Mouse (Mus musculus) heart, embryonic 16.5 days (tissue): ENCODE data around the gene Hectd4. TPM values are rescaled to one million over a fixed set of nuclear protein-coding genes. Genes with fewer than 3 reads are reported as not detected.
A peak's percentile ranks its signal among the peaks of the same experiment; 100 is the strongest.
"Not testable (repeated sequence)": the region's sequence is repeated elsewhere in the genome, so short reads cannot be mapped to it uniquely, and the experiment has no call there.

Experiments
- ATAC-seq: fragments of 200-750 bp; cut with Nextera tagmentation; replicated peaks from 2 replicates; pipeline ENCODE4 v1.8.0; 2017; ENCODE audit warnings: moderate number of reproducible peaks; ENCODE audit not compliant: insufficient read depth, low FRiP score; ENCODE audit errors: extremely low read depth
- H3K27ac ChIP-seq: fragments of 300-500 bp; sonication (generic); 2 replicates; pipeline ENCODE4 v1.5.1; 2014; ENCODE audit warnings: mild to moderate bottlenecking, low read length, control low read depth, moderate library complexity
- H3K27me3 ChIP-seq: fragments of 300-500 bp; sonication (generic); 2 replicates; pipeline ENCODE4 v1.6.1; 2014; ENCODE audit warnings: low read length, mixed read lengths; ENCODE audit not compliant: control insufficient read depth, insufficient read depth
- H3K36me3 ChIP-seq: fragments of 300-500 bp; sonication (generic); 2 replicates; pipeline ENCODE4 v1.6.1; 2014; ENCODE audit not compliant: control insufficient read depth, insufficient read depth
- H3K4me1 ChIP-seq: fragments of 300-500 bp; sonication (generic); 2 replicates; pipeline ENCODE4 v1.6.1; 2014; ENCODE audit warnings: low read length, mixed read lengths; ENCODE audit not compliant: control insufficient read depth, insufficient read depth
- H3K4me2 ChIP-seq: fragments of 300-500 bp; sonication (generic); 2 replicates; pipeline ENCODE4 v1.6.1; 2014; ENCODE audit warnings: low read depth, mild to moderate bottlenecking, control low read depth, low read length
- H3K4me3 ChIP-seq: fragments of 300-500 bp; sonication (generic); 2 replicates; pipeline ENCODE4 v1.5.1; 2014; ENCODE audit warnings: mild to moderate bottlenecking, control low read depth, low read length
- H3K9ac ChIP-seq: fragments of 300-500 bp; sonication (generic); 2 replicates; pipeline ENCODE4 v1.6.1; 2014; ENCODE audit warnings: low read length, control low read depth
- H3K9me3 ChIP-seq: fragments of 300-500 bp; sonication (generic); replicated peaks from 2 replicates; pipeline ENCODE4 v1.6.1; 2016; ENCODE audit warnings: low read length; ENCODE audit not compliant: control insufficient read depth
- WGBS: fragments of 180-500 bp; shearing (Covaris S2); extraction: QIAGEN DNeasy Blood & Tissue Kit; methylation state at CpG from one replicate; pipeline ENCODE4 v1.1.7; 2014; 5-methylcytosine and 5-hydroxymethylcytosine counted together
- polyA plus RNA-seq: library from polyadenylated mRNA; unstranded; fragments of >200 nt; fragmentation: Nextera tagmentation; extraction: Ambion mirVana; gene quantifications from 2 replicates; pipeline ENCODE4 v1.2.1, GENCODE M21; 2015

Hectd4 gene
- polyA plus RNA-seq, 1 experiment from 2014 or later = 2.6 TPM

DNA sequence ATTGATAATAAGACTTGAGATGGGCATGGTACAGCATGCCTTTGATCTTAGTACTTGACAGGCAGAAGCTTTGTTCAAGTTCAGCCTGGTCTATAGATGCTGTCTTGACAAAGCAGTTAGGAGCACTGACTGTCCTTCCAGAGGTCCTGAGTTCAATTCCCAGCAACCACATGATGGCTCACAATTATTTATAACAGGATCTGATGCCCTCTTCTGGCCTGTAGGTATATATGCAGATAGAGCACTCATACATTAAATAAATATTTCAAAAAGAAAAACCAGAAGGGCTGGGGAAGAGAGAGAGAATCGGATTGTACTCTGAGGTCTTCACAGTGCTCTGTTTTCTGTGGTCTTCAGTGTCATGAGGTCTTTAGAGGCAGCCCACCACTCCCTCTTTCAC lies 17.6 kb upstream of the Hectd4 start:
- Histone ChIP-seq H3K27ac (no peak overlapping the region), H3K4me3 (no peak overlapping the region), H3K36me3 (peaks cover 11% of the 10 kb centered on the region), H3K9ac (no peak overlapping the region), H3K4me2 (no peak overlapping the region), H3K4me1 (peaks cover 16% of the 10 kb centered on the region), H3K9me3 (no peaks in the 10 kb centered on the region), H3K27me3 (no peaks in the 10 kb centered on the region)
- WGBS = 78% methylated on average over 1 of the region's 1 CpGs
- no peak for ATAC-seq

DNA sequence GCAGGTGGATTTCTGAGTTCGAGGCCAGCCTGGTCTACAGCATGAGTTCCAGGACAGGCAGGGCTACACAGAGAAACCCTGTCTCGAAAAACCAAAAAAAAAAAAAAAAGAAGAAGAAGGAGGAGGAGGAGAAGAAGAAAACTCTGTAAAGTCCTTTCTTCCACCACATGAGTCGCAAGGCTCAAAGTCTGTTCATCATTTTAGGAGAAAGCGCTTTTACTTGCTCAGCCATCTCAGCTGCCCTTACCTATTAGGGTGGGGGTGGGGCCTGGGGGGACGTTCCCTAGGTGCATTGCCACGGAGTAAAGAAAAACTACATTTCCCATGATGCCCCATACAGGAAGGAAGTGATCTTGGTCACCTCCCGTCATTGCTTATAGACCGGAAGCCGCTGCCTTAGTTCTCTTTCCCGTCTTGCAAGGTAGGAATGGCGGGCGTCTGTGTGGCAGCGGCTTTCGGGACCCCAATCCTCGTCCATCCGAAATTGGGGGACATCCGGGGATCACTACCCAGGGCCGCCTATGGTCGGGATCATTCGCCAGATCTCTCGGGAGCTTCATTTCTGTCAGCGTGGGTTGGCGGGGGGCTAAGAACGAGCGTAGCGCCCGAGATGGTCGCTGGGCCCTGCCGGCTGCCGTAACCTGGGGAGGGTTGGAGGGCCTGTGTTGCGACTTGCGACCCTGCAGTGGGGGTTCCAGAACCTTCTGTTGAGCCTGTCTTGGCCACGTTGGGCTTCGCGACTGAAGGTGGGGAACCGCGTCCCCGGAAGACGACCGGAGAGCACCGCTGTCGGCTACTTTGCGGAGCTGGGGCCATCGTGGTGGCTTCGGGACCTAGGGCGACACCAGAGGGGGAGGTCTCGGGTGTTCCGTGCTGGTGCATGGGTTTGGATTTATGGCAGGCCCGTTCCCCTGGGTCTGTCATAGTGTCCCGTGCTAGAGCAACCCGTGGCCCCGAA lies 15.6 kb upstream of the Hectd4 start, which contains the start of gene Rpl6:
Gene Rpl6 (plus strand): TSS at position 350 of the 958 bp plus-strand sequence.
- WGBS = 1% methylated on average over 52 of the region's 52 CpGs

GRCm38 (mm10) chr5:121205537-121206130 lies 14.4 kb upstream of the Hectd4 start:
- Histone ChIP-seq H3K4me3 (peak overlapping the region; percentile 64), H3K4me2 (peak overlapping the region; percentile 82), H3K36me3 (peaks cover 35% of the 10 kb centered on the region), H3K9ac (peak overlapping the region; percentile 86), H3K4me1 (peaks cover 20% of the 10 kb centered on the region)
- 62% methylated on average over 8 of the region's 10 CpGs for WGBS
- H3K27ac ChIP-seq, H3K9me3 ChIP-seq, H3K27me3 ChIP-seq, ATAC-seq: not testable (repeated sequence)

More for the DNA sequence above, 15.6 kb upstream of the Hectd4 start, which contains the start of gene Rpl6:
- H3K9me3 ChIP-seq = no peaks in the 10 kb centered on the region
- H3K27me3 ChIP-seq = no peaks in the 10 kb centered on the region
- peaks cover 20% of the 10 kb centered on the region for H3K4me1 ChIP-seq
- peak; percentile 91 for ATAC-seq
- peak within 1 kb of the TSS; percentile 64 for H3K4me3 ChIP-seq
- H3K9ac ChIP-seq = peak within 1 kb of the TSS; percentile 86
- peaks cover 29% of the 10 kb centered on the region for H3K36me3 ChIP-seq
- H3K4me2 ChIP-seq = peak within 1 kb of the TSS; percentile 82
- peak within 1 kb of the TSS; percentile 63 for H3K27ac ChIP-seq

DNA sequence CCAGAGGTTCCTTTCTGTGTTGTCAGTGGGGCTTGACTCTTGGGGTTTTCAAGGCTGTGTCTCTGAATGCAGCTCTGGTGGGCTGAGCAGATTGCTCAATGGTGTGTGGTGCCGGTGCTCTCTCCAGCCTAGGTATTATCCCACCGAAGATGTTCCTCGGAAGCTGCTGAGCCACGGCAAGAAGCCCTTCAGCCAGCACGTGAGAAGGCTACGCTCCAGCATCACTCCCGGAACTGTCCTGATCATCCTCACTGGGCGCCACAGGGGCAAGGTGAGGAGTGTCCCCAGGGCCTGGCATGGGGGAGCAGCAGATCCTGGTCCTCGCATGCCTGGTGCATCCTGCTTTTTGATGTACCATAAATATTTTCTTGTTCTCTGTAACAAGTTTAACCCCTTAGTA lies 13.5 kb upstream of the Hectd4 start:
- H3K9ac ChIP-seq = no peak overlapping the region
- H3K4me1 ChIP-seq = peaks cover 20% of the 10 kb centered on the region
- no peak overlapping the region for H3K4me2 ChIP-seq
- no peak overlapping the region for H3K4me3 ChIP-seq
- 72% methylated on average over 9 of the region's 9 CpGs for WGBS
- no peaks in the 10 kb centered on the region for H3K27me3 ChIP-seq
- no peak for ATAC-seq
- H3K9me3 ChIP-seq = no peaks in the 10 kb centered on the region
- no peak overlapping the region for H3K27ac ChIP-seq
- peaks cover 44% of the 10 kb centered on the region for H3K36me3 ChIP-seq

DNA sequence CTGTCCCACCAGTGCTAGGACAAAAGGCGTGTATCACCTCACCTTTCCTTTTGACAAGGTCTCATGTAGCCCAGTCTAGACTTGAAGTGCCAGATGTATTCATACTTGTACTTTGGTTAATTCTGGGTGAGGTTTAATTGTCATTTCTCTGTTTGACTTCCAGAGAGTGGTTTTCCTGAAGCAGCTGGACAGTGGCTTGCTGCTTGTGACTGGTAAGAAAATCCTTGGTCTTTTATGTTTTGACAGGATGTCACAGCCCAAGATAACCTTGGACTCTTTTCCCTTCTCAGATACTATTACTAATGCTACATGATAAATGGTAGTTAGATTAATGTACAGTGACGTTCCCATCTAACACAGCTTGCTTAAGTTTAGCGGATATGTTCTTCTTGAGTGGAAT lies 13.0 kb upstream of the Hectd4 start:
- H3K9me3 ChIP-seq = no peaks in the 10 kb centered on the region
- H3K36me3 ChIP-seq = peaks cover 48% of the 10 kb centered on the region
- no peak overlapping the region for H3K27ac ChIP-seq
- H3K4me1 ChIP-seq = peaks cover 20% of the 10 kb centered on the region
- 73% methylated on average over 3 of the region's 3 CpGs for WGBS
- no peak for ATAC-seq
- no peak overlapping the region for H3K9ac ChIP-seq
- no peak overlapping the region for H3K4me3 ChIP-seq
- H3K4me2 ChIP-seq = no peak overlapping the region
- no peaks in the 10 kb centered on the region for H3K27me3 ChIP-seq

- peaks cover 55% of the 10 kb centered on the region for H3K36me3 ChIP-seq
- H3K4me3 ChIP-seq = no peak overlapping the region
- no peaks in the 10 kb centered on the region for H3K9me3 ChIP-seq
- H3K9ac ChIP-seq = no peak overlapping the region
- H3K4me1 ChIP-seq = peaks cover 20% of the 10 kb centered on the region
- WGBS = 87% methylated on average over 9 of the region's 9 CpGs
- no peak for ATAC-seq
- no peak overlapping the region for H3K4me2 ChIP-seq
- H3K27ac ChIP-seq = no peak overlapping the region
- H3K27me3 ChIP-seq = no peaks in the 10 kb centered on the region
Observed at GRCm38 (mm10) chr5:121209755-121210600, 10.0 kb upstream of the Hectd4 start.

- Histone ChIP-seq H3K27ac (no peak overlapping the region), H3K9ac (no peak overlapping the region), H3K4me2 (no peak overlapping the region), H3K36me3 (peaks cover 55% of the 10 kb centered on the region), H3K4me3 (no peak overlapping the region), H3K9me3 (no peaks in the 10 kb centered on the region), H3K4me1 (peaks cover 19% of the 10 kb centered on the region), H3K27me3 (no peaks in the 10 kb centered on the region)
- 86% methylated on average over 1 of the region's 1 CpGs for WGBS
- no peak for ATAC-seq
Observed at GRCm38 (mm10) chr5:121210601-121210924, 9.5 kb upstream of the Hectd4 start.

DNA sequence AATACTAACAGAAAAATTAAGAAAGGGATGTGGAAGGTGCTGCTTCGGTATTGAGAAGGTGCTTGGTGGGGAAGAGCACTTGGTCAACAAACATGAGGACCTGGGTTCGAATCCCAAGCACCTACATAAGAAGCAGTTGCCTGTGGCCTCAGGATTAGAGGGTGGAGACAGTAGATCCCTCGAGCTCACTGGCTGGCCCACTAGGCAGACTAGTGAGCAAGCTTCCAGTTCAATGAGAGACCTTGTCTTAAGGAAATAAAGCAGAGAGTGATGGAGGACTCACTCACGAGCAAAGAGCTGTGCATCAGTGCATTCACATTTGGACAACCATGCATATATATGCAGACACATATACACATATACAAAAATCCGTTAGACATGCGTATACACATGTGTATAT lies 7.9 kb upstream of the Hectd4 start:
- Histone ChIP-seq H3K9me3 (no peaks in the 10 kb centered on the region), H3K36me3 (peaks cover 47% of the 10 kb centered on the region), H3K4me1 (peaks cover 4% of the 10 kb centered on the region; the same call in 1 of the 2 replicates), H3K27me3 (no peaks in the 10 kb centered on the region), H3K9ac (no peak overlapping the region), H3K4me2 (no peak overlapping the region), H3K4me3 (no peak overlapping the region), H3K27ac (no peak overlapping the region)
- no peak for ATAC-seq
- WGBS = 86% methylated on average over 6 of the region's 6 CpGs
